Mouse (Mus musculus) cerebellum, adult 9-11 months (tissue): ENCODE measurements around the gene Fgfr2.

Source experiments
- DNase-seq: peaks from one replicate; pipeline ENCODE4 v3.0.0; 2022

The Fgfr2 gene

DNA sequence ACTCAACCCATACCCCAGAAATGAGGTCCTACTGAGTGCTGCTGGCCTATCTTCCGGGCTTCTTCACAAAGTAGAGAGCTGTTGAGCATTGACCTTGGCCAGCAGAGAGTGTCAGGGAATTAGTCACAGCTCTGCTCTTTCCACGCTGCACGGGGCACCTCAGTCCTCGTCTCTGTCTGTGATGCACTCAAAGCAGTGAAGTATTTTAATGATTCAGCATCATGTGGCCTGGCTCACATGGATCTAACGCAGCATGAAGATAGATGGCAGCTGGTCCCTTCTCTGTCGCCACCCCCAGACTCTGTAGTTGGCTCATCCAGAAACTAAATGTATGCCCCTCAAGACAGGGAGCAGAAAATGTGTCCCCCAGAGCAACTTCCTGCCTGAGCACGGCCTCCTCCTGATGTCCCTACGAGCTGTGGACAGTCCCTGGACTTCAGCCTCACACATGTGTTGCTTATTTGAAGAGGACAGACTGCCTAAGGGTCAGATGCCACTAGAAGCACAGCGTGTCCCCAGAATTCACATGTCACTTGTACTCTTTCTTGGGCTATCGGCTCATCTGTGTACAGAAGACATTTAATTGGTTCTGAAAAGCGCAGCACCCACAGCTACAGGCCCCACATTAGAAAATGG lies 697.7 kb downstream of the Fgfr2 start:
- no peak for DNase-seq

DNA sequence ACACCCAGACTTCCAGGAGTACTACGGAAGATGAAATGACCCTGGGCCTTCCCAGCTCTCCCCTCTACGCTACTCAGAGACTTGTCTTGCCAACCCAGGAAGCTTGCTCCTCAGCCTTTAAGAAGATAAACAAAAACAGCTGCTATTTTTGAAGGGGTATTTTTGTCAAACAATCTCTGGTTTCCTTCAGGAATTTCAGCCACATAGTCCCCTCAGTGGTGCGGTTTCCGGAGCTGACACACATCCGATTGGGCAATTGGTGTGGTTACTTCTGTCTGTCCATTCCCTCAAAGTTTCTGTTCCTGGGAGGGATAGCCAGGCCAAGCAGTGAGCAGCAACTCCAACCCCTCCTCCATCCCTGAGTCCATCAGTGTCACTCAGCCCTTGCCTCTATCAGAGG lies 699.6 kb downstream of the Fgfr2 start:
- no peak for DNase-seq

- DNase-seq: no peak
Observed at GRCm38 (mm10) chr7:132419378-132420255, 703.5 kb downstream of the Fgfr2 start.

DNA sequence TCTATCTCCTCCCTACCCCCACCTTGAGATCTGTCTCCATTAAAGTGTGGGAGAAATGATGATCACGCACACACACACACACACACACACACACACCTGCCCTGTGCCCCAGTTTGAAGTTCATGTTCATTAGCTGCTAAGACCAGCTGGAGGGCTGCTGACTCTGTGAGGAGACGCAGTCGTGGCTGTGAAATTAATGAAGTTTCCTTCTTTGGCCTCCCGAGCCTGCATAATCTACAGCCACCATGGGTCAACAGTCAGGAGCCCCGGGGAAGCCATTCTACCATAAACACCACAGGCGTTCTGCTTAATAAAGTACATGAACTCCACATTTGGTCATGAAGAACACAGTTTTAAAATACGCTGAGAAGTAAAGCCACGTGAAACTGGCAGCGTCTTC lies 706.3 kb downstream of the Fgfr2 start:
- DNase-seq: no peak

- DNase-seq: no peak
Observed at GRCm38 (mm10) chr7:132415866-132416265, 707.3 kb downstream of the Fgfr2 start.

DNA sequence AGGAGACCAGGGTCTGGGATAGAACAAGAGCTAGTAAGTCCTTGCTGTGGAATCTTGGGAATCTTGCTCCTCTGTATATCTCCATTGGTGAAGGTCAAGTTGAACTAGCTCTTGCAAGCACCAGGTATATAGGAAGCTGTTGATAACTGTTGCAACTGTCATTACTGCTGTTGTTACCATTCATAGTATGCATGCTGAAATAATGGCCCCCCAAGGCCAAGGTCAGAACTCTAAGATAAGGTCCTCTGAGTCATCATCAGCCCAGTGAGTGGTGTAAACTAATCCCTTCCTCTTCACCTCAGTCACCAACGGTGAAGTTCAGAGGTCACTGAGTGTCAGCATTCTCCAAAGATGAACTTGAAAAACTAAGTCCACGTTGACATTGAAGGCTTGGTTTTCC lies 710.6 kb downstream of the Fgfr2 start:
- no peak for DNase-seq

DNA sequence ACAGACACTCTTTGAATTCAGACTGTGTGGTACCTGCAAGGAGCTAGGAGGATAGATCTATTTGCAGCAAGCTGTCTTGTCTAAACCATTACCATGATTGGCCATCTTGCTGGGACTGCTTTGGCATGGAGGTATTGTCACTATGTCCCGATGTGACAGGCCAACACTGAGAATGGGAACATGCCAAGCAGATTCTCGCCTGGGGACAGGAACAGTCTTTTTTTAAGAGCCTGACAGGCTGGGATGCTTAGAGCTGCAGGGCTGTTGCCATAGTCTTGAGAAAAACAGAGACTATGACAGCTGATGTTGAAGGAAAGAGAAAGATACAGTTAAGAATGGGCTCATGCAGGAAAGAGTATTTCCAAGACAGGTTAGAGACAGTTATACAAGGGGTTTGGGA lies 711.4 kb downstream of the Fgfr2 start:
- peak; percentile 20 for DNase-seq

DNA sequence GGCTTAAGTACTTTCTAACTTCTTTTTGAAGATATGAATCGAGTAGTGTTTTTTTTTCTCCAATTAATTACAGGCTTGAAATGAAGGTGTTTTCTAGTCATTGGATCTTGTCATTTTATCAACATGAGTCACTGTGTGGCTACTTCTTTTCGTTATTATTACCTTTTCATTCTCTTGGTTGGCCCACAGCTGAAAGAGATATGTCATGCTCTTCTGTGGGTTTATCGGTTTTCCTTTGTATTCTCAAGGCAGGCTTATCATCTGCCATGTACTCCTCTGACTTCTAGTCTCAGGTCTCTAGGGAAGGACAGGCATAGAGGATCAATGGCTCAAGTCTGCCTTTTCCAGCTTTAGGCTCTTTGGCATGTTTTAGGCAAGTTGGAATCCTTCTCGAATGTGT lies 712.2 kb downstream of the Fgfr2 start:
- DNase-seq: no peak

- no peak for DNase-seq
Observed at GRCm38 (mm10) chr7:132409890-132410289, 713.3 kb downstream of the Fgfr2 start.

- DNase-seq: no peak
Observed at GRCm38 (mm10) chr7:132402377-132403084, 720.6 kb downstream of the Fgfr2 start.

- no peak for DNase-seq
Observed at GRCm38 (mm10) chr7:132398487-132398886, 724.7 kb downstream of the Fgfr2 start.

DNA sequence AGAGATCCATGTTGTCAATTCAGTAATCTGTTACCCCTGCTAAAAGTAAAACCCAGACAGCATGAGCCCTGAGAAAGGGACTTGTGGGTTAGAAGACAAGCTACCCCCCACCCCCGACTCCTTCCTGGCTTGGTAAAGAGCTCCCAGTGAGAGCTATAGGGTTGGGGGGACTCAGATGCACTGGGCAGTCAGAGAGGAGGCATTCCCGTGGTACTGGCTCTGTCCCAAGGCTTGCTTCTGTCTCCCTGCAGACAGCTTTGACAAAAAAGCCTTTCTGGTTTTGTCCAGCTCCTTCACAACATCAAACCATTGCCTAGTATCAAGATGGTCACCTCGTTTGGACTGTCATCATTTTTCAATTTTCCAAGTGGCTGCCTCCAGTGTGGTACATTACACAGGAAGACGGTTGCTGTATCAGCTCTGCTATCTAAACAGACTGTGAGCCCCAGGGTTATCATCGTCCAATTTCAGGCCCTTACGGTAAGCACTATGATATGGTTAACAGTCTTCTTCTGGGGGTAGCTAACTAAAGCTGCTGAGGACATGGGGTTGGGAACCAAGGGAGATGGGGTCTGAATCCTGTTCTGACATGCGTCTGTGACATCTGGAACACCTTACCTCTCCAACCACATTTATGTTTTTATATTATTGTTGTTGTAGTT lies 726.4 kb downstream of the Fgfr2 start:
- no peak for DNase-seq

DNA sequence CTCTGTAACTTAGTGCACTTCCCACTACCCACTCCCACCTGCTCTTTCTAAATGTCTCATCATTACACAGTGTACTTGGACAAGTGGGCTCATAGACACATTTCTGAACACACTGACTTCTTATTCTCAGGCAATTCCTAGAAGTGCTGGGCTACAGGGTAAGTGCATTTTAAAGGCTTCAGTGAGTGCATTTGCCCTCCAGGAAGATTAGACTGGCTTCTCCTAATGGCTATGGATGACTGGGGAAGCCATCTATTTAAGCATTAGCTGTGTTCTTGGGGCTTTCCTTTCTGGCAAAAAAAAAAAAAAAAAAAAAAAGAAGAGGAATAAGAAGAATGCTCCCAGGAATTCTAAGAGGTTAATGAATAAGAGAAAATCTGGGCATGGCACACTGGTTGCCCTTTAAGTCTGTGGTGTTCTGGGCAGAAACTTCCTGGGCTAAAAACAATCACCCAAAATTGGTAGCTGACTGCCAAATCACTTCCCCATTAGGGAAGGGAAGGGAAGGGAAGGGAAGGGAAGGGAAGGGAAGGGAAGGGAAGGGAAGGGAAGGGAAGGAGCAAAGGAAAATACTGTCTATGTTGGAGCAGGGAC lies 729.5 kb downstream of the Fgfr2 start:
- DNase-seq: no peak

DNA sequence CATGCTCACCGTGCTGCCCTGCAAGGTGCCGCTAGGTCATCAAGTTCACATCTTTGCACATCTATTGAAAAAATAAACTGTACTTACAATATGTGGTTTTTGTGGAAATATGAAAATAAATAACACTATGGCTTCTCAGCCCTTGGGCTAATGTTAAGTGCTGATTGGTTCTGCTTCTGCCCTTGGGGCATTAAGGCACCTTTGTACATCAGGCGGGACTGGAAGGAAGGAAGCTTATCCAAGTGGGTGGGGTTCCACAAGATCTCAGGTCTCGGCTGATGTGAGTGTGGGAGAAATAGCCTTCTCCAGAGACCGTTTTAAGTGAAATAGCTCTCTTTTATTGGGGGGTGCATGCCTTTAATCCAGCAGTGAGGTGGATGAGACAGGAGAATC lies 730.1 kb downstream of the Fgfr2 start:
- no peak for DNase-seq

DNA sequence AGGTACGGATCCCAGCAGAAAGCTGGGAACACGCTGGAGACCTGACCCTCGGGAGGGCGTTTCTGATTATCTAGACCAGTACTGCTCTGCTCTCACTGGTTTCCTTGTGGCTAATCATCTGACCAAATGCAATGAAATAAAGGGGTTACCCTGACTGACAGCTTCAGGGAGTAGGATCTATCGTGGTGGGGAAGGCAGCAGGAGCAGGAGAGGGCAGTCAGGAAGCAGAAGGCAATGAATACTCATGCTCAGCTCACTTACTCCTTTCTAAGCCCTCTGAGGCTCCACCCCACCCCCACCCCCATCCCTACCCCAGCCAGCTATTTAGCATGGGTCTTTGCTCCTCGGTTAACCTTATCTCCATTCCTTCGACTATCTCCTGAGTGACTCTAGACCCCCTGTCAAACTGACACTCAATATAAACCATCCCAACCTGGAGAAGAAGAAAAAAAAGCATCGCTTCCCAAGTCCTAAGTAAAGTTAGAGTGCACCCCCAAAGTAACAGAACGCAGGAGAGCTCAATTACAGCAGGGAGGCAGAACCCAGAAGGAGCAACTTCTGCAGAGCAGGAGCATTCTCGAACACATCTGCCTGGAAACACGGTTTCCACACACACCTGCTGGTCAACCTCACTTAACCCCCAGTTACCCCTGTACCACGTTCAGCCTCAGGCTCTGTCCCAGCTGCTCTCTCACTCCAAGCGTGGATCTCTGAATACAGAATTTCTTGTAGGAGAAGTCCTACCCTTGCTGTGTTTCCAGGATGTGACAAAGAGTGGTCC lies 730.7 kb downstream of the Fgfr2 start:
- no peak for DNase-seq

- no peak for DNase-seq
Observed at GRCm38 (mm10) chr7:132389473-132389872, 733.7 kb downstream of the Fgfr2 start.

GRCm38 (mm10) chr7:132387507-132387906 lies 735.6 kb downstream of the Fgfr2 start:
- DNase-seq: no peak

DNA sequence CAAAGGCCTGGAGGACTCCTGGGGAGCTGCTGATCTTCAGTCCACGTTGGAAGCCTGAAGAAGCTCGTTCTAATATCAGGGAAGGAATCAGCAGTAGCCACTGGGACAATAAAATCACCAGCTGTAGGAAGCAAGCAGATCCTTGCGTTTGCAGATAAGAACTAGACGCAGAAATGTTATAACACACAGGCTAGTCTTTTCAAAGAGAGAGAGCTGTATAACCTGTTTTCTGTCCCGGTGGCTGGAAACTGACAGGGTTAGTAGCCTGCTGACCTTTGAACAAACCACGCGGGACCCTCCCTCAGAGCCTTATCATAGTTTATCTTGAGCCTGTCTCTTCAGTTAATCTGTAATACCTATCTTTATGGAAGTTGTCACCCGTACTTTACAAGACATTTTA lies 736.8 kb downstream of the Fgfr2 start:
- DNase-seq: no peak

- no peak for DNase-seq
Observed at GRCm38 (mm10) chr7:132385456-132386130, 737.6 kb downstream of the Fgfr2 start.

DNA sequence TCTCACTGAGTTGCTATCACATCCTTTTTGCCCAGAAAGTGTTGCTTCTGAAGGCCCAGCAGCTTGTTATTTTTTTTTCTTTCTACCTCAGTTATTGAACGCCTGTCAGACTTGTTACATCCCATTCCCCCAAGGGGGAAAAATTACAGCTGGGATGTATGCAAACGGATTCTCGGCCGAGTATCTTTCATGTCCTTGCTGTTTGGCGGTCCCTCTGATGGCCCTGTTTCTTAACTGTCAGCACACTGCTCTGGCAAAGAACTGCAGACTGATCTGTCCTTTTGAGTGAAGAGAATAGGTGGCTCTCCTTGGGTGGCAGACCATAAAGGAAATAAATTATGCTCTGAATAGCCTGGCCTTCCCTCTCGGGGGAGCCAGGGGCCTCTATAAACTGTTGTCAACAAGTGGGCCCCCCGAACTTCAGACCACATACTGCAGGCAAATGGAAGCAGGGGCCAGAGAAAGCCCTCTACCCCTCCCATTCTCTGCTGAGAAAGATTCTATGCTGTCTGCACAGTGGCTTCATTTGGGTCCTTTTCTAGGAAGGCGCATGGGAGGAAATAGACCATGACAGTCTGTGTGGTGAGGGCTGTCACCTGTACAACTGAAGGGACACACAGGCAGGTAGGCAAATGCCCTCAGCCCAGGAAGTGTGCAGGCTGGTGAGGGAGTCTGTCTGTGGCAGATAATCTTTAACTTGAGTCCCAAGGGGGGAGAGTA lies 738.3 kb downstream of the Fgfr2 start:
- DNase-seq: no peak
